Mouse (Mus musculus) heart, adult 2 months (tissue): Measurements from ENCODE around the gene Bdnf. TPM values are rescaled to one million over a fixed set of nuclear protein-coding genes. Genes with fewer than 3 reads are reported as not detected.

Experiments
- DNase-seq, 2 experiments: peaks; one replicate each; pipeline ENCODE4 v3.0.0; 2021
- H3K27ac ChIP-seq: fragments of 200-600 bp; 2 replicates; pipeline ENCODE4 v1.8.1; 2022
- H3K27me3 ChIP-seq: fragments of 200-500 bp; 2 replicates; pipeline ENCODE4 v1.6.1; 2012; ENCODE audit warnings: mild to moderate bottlenecking, low read length, inconsistent platforms, mixed read lengths; ENCODE audit not compliant: control insufficient read depth, insufficient read depth
- H3K36me3 ChIP-seq: fragments of 200-500 bp; 2 replicates; pipeline ENCODE4 v1.6.1; 2012; ENCODE audit warnings: low read length, inconsistent platforms; ENCODE audit not compliant: control insufficient read depth, insufficient read depth
- H3K4me1 ChIP-seq: fragments of 200-500 bp; 2 replicates; pipeline ENCODE4 v1.6.1; 2011; ENCODE audit warnings: low read length; ENCODE audit not compliant: control insufficient read depth, insufficient read depth
- H3K4me3 ChIP-seq: fragments of 200-600 bp; 2 replicates; pipeline ENCODE4 v1.8.1; 2022
- H3K79me2 ChIP-seq: fragments of 200-500 bp; replicated peaks from 2 replicates; pipeline ENCODE4 v1.6.1; 2012; ENCODE audit warnings: mild to moderate bottlenecking, inconsistent platforms, low read length, moderate library complexity, mixed read lengths; ENCODE audit not compliant: control insufficient read depth, insufficient read depth
- H3K9ac ChIP-seq: fragments of 200-500 bp; 2 replicates; pipeline ENCODE4 v1.6.1; 2012; ENCODE audit warnings: low read depth, mild to moderate bottlenecking, control low read depth, inconsistent platforms, low read length, mixed read lengths
- CTCF ChIP-seq: fragments of 200-600 bp; IDR thresholded peaks from 2 replicates; pipeline ENCODE4 v1.8.1; 2022; ENCODE audit warnings: antibody characterized with exemption, mild to moderate bottlenecking, moderate library complexity
- EP300 ChIP-seq: fragments of 200-500 bp; IDR thresholded peaks from 2 replicates; pipeline ENCODE4 v1.6.1; 2011; ENCODE audit warnings: low read depth, low read length, control low read depth; ENCODE audit not compliant: insufficient read depth
- POLR2A ChIP-seq: fragments of 200-500 bp; IDR thresholded peaks from 2 replicates; pipeline ENCODE4 v1.6.1; 2011; ENCODE audit warnings: mild to moderate bottlenecking, low read depth, low read length, control low read depth; ENCODE audit not compliant: insufficient read depth
- WGBS: fragments of 180-500 bp; shearing (Covaris S2); methylation state at CpG from one replicate; pipeline ENCODE4 v1.1.7; 2018; 5-methylcytosine and 5-hydroxymethylcytosine counted together
- intact Hi-C: fragments of 180-260 bp; cut with DNase I; formaldehyde crosslinking; loops from one replicate; pipeline ENCODE4 v1.15.1; 2025
- polyA plus RNA-seq: library from polyadenylated mRNA; depleted of rRNA; stranded (reverse); fragments of >200 nt; gene quantifications from 2 replicates; pipeline ENCODE4 v1.2.3, GENCODE M21; 2012
- total RNA-seq, 2 experiments: library from RNA; stranded (reverse); gene quantifications; 2 replicates each; pipeline ENCODE4 v1.2.3; 2021

The Bdnf gene
- total and polyA plus RNA-seq, 3 experiments = 1.4 to 7.4 (median 3.0) TPM

DNA sequence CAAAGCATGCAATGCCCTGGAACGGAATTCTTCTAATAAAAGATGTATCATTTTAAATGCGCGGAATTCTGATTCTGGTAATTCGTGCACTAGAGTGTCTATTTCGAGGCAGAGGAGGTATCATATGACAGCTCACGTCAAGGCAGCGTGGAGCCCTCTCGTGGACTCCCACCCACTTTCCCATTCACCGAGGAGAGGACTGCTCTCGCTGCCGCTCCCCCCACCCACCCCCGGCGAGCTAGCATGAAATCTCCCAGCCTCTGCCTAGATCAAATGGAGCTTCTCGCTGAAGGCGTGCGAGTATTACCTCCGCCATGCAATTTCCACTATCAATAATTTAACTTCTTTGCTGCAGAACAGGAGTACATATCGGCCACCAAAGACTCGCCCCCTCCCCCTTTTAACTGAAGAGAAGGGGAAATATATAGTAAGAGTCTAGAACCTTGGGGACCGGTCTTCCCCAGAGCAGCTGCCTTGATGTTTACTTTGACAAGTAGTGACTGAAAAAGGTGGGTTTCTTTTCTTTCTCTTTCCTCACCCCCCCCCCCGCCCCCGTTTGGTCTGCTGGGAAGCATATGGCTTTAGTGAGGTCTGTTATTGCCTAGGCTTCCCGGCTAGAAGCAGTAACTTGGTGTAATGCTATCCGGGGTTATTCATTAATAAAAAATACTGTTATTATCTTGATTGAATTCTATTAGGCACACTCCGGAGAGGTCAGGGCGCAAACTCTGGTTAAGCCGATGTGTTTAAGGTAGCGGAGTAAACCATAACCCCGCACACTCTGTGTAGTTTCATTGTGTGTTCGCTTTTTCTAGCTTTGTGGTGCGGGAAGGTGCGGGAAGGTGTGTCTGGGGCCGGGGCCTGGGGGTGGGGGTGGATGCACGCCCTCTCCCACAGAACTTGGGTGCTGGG is 18.0 kb downstream of the Bdnf start:
- TF ChIP-seq POLR2A = no peak
- peak; percentile 28 for TF ChIP-seq CTCF
- no peak for TF ChIP-seq EP300
- no peaks in the 10 kb centered on the region for H3K4me1 ChIP-seq
- peak in 1 of 2 experiments; percentile 10 for DNase-seq
- H3K27ac ChIP-seq = no peak overlapping the region; the same call in 1 of the 2 replicates
- WGBS = 3% methylated on average over 34 of the region's 34 CpGs
- H3K79me2 ChIP-seq = no peaks in the 10 kb centered on the region
- peak overlapping the region; percentile 53 for H3K4me3 ChIP-seq
- no peak overlapping the region for H3K9ac ChIP-seq
- no peaks in the 10 kb centered on the region for H3K27me3 ChIP-seq
- H3K36me3 ChIP-seq = no peaks in the 10 kb centered on the region
- intact Hi-C loops = loop anchor here (5.0 to 10.0 kb wide), 3 partner anchors 195 to 815 kb away; partner anchors contain the start of genes Kif18a and Mettl15

- Histone ChIP-seq H3K27me3 (no peaks in the 10 kb centered on the region), H3K79me2 (no peaks in the 10 kb centered on the region), H3K4me3 (peak overlapping the region; percentile 53), H3K9ac (peak overlapping the region; percentile 52), H3K36me3 (no peaks in the 10 kb centered on the region), H3K4me1 (no peaks in the 10 kb centered on the region), H3K27ac (peak overlapping the region; percentile 65)
- intact Hi-C loops = loop anchor here (2.0 to 10.0 kb wide), 4 partner anchors 194 to 1003 kb away; partner anchors contain the start of genes Kif18a and Mettl15
- DNase-seq = peak; percentile 64 to 69
- TF ChIP-seq POLR2A = peak; percentile 52; the same call in 1 of the 2 replicates
- TF ChIP-seq CTCF = no peak
- TF ChIP-seq EP300 = no peak
- 1% methylated on average over 67 of the region's 67 CpGs for WGBS
Observed at GRCm38 (mm10) chr2:109693178-109694115, 18.9 kb downstream of the Bdnf start.

DNA sequence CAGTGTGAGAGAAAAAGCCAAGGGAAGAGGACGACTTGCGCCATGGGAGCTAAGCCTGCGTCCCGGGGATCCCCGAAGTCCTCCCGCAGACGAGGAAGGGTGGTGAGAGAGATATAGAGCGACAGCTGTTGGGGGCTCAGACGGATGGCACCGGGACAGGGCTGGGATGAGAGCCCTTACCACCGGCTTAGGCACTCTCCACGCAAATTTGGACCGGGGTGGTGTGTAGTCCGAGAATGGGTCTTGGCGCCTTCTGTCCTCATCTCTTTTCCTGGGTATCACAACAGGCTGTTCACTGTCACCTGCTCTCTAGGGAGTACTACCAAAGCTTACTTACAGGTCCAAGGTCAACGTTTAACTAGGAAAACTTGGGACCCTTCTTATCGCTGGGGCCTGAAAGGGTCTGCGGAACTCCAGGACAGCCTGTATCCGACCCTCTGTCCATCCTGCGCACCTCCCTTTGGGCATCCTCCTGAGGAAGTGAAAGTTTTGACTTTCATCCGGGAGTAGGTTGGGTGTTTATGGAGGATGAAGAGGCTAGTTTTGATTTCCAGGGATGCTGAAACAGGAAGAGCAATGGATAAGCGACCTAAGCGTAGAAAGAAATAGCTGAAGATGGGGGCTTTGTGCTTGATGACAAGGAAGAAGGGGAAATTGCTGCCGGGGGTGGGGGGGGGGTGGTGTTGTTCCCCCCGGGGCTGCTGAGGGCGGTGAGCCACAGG is 19.8 kb downstream of the Bdnf start:
- DNase-seq = peak; percentile 17 to 30
- 1% methylated on average over 26 of the region's 26 CpGs for WGBS
- H3K27me3 ChIP-seq = no peaks in the 10 kb centered on the region
- H3K79me2 ChIP-seq = no peaks in the 10 kb centered on the region
- peak overlapping the region; percentile 52 for H3K9ac ChIP-seq
- peak overlapping the region; percentile 65 for H3K27ac ChIP-seq
- no peak for TF ChIP-seq EP300
- no peak for TF ChIP-seq CTCF
- TF ChIP-seq POLR2A = no peak
- intact Hi-C loops = loop anchor here (2.0 to 10.0 kb wide), 4 partner anchors 193 to 1003 kb away; partner anchors contain the start of genes Kif18a and Mettl15
- H3K4me3 ChIP-seq = peak overlapping the region; percentile 53
- H3K36me3 ChIP-seq = no peaks in the 10 kb centered on the region
- no peaks in the 10 kb centered on the region for H3K4me1 ChIP-seq

- Histone ChIP-seq H3K27me3 (no peaks in the 10 kb centered on the region), H3K4me1 (no peaks in the 10 kb centered on the region), H3K4me3 (peak overlapping the region; percentile 53), H3K27ac (no peak overlapping the region), H3K9ac (no peak overlapping the region), H3K79me2 (no peaks in the 10 kb centered on the region), H3K36me3 (no peaks in the 10 kb centered on the region)
- intact Hi-C loops = loop anchor here (2.0 to 10.0 kb wide), 4 partner anchors 192 to 1004 kb away; partner anchors contain the start of genes Kif18a and Mettl15
- peak; percentile 65 to 68 for DNase-seq
- WGBS = 1% methylated on average over 12 of the region's 12 CpGs
- no peak for TF ChIP-seq POLR2A
- peak; percentile 71 for TF ChIP-seq CTCF
Observed at GRCm38 (mm10) chr2:109694838-109695225, 20.3 kb downstream of the Bdnf start.

GRCm38 (mm10) chr2:109697151-109697550 is 22.7 kb downstream of the Bdnf start:
- WGBS = 24% methylated on average over 4 of the region's 4 CpGs
- H3K4me3 ChIP-seq = no peak overlapping the region
- H3K9ac ChIP-seq = no peak overlapping the region
- no peaks in the 10 kb centered on the region for H3K79me2 ChIP-seq
- no peaks in the 10 kb centered on the region for H3K36me3 ChIP-seq
- H3K4me1 ChIP-seq = no peaks in the 10 kb centered on the region
- intact Hi-C loops = loop anchor here (10.0 kb wide), 1 partner anchor 412 kb away; the partner anchor contains the start of genes Kif18a and Mettl15
- no peak overlapping the region for H3K27ac ChIP-seq
- no peak for DNase-seq
- no peaks in the 10 kb centered on the region for H3K27me3 ChIP-seq
- TF ChIP-seq CTCF (no peak), POLR2A (no peak), EP300 (no peak)
